Mouse (Mus musculus): Measurements from ENCODE around the gene Pfkm. TPM values are rescaled to one million over a fixed set of nuclear protein-coding genes. Genes with fewer than 3 reads are reported as not detected.

The Pfkm gene
- polyA plus RNA-seq, 1 experiment = 6.4 TPM

DNA sequence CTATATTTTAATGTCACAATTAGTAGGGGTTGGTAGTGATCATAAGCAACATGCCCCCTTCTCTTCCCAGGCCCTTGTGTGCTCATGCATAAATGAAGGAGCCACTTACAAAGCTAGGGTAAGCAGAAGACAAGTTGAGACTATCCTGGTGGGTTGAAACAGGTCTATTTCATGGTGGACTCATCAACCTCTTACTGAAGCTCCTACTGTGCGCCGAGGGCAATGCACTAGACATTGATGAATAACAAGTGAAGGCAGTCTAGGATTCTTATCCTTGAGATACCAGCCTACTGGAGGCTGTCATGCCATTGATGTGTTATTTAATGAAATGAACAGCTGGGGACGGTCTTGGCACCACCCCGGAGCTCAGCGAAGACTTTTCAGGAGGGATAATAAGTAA is 62.9 kb downstream of the Pfkm start:
- no peak overlapping the region for H3K27ac ChIP-seq (ENCODE audit: insufficient read depth, low read length)
- 91% methylated on average over 5 of the region's 5 CpGs for WGBS

DNA sequence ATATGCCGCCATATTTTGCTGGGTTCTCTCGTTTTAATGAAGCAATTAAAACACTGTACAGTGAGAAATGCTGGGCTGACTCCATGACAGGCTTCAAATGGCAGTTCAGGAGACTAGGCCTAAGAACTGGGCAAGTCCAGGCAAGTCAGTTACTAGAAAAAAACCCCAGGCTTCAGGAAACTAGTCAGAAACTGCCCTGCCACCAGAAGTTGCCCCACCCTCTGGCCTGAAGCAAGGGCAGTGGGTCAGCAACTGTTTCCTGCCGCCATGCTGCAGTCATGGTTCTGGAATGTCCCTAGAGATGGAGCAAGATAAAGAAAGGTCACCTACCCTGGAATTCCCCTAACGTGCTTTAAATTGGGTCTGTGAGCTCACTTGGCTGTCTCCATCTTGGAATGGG is 63.6 kb downstream of the Pfkm start:
- H3K27ac ChIP-seq (ENCODE audit: insufficient read depth, low read length) = no peak overlapping the region
- WGBS = 76% methylated on average over 4 of the region's 4 CpGs
- H3K4me3 ChIP-seq (ENCODE audit: extremely low read depth, insufficient read depth, insufficient read length) = no peak overlapping the region
- no peak for TF ChIP-seq CTCF (IDR thresholded peaks at IDR 0.05; ENCODE audit: extremely low read depth, insufficient read depth, insufficient read length, insufficient replicate concordance)
- TF ChIP-seq POLR2A (IDR thresholded peaks at IDR 0.05; ENCODE audit: low read depth, low read length) = no peak
- no peaks in the 10 kb centered on the region for H3K36me3 ChIP-seq (ENCODE audit: control insufficient read depth, insufficient read depth, low read length)
- H3K27me3 ChIP-seq (ENCODE audit: control insufficient read depth, insufficient read depth, low read length) = no peaks in the 10 kb centered on the region
- DNase-seq (ENCODE audit: low read depth in 1 of 2, low spot score in 2 of 2) = no peak
- H3K4me1 ChIP-seq (ENCODE audit: control insufficient read depth, insufficient read depth, insufficient read length) = no peaks in the 10 kb centered on the region

More for the DNA sequence above, 62.9 kb downstream of the Pfkm start:
- Histone ChIP-seq H3K27me3 (ENCODE audit: control insufficient read depth, insufficient read depth, low read length) (no peaks in the 10 kb centered on the region), H3K4me3 (ENCODE audit: extremely low read depth, insufficient read depth, insufficient read length) (no peak overlapping the region), H3K36me3 (ENCODE audit: control insufficient read depth, insufficient read depth, low read length) (no peaks in the 10 kb centered on the region), H3K4me1 (ENCODE audit: control insufficient read depth, insufficient read depth, insufficient read length) (no peaks in the 10 kb centered on the region)
- TF ChIP-seq CTCF (IDR thresholded peaks at IDR 0.05; ENCODE audit: extremely low read depth, insufficient read depth, insufficient read length, insufficient replicate concordance) = no peak
- TF ChIP-seq POLR2A (IDR thresholded peaks at IDR 0.05; ENCODE audit: low read depth, low read length) = no peak
- no peak for DNase-seq (ENCODE audit: low read depth in 1 of 2, low spot score in 2 of 2)

DNA sequence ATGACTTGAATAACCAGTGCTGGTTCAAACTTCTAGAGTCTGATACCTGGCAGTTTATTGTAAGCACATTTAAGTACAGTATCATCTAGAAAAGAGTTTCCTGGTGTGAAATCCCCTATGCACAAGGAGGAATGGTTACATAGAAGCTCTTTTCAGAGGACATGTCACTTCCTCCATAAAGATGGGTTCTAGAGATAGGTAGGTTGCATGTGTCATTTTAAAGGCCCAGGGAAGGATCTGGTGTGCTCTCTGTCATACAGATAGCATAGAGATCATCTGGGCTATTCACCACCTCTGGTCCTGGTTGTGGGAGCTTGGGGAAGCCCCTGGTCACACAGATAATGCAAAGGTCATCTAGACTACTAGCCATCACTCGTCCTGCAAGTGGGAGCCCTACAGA is 64.9 kb downstream of the Pfkm start:
- WGBS = 72% methylated on average over 1 of the region's 1 CpGs
- H3K4me1 ChIP-seq (ENCODE audit: control insufficient read depth, insufficient read depth, insufficient read length) = no peaks in the 10 kb centered on the region
- TF ChIP-seq POLR2A (IDR thresholded peaks at IDR 0.05; ENCODE audit: low read depth, low read length) (no peak), CTCF (IDR thresholded peaks at IDR 0.05; ENCODE audit: extremely low read depth, insufficient read depth, insufficient read length, insufficient replicate concordance) (no peak)

DNA sequence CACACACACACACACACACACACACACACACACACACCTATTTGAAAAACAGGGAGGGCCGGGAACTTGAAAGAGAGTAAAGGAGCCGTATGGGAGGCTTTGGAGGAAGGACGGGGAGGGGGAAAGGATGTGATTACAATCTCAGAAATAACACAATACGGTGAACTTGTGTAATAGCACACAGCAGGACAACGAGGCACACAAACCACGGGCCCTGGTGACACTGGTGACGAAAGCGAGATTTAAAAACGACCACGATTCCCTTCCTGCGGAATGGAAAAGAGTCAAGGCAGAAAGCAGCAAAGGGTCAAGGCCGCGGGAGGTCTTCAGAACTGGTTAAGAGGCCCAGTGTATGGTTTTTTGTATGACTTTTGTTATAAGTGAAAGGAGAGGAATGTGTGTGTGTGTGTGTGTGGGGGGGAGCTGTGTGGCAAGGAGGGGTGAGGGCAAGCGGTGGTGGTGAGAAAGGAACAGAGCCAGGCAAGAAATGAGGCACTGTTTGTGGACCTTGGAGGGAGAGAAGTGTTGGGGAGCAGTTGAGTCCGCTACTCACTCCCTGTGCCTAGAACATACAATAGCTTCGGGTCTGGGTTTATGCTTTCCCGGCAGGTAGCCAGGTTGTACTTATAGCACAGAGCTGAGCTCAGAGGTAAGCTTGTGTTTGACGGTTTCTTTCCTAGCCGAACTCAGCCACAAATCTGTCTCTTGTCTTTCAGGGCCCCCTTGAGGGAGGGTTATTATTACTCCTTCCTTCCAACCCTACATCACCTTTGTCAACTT is 68.8 kb downstream of the Pfkm start:
- Histone ChIP-seq H3K36me3 (ENCODE audit: control insufficient read depth, insufficient read depth, low read length) (no peaks in the 10 kb centered on the region), H3K27ac (ENCODE audit: insufficient read depth, low read length) (no peak overlapping the region), H3K4me1 (ENCODE audit: control insufficient read depth, insufficient read depth, insufficient read length) (no peaks in the 10 kb centered on the region), H3K4me3 (ENCODE audit: extremely low read depth, insufficient read depth, insufficient read length) (no peak overlapping the region), H3K27me3 (ENCODE audit: control insufficient read depth, insufficient read depth, low read length) (no peaks in the 10 kb centered on the region)
- no peak for DNase-seq (ENCODE audit: low read depth in 1 of 2, low spot score in 2 of 2)
- TF ChIP-seq POLR2A (IDR thresholded peaks at IDR 0.05; ENCODE audit: low read depth, low read length) (no peak), CTCF (IDR thresholded peaks at IDR 0.05; ENCODE audit: extremely low read depth, insufficient read depth, insufficient read length, insufficient replicate concordance) (no peak)
- 67% methylated on average over 19 of the region's 19 CpGs for whole genome bisulfite sequencing

More for the DNA sequence above, 64.9 kb downstream of the Pfkm start:
- Histone ChIP-seq H3K36me3 (ENCODE audit: control insufficient read depth, insufficient read depth, low read length) (no peaks in the 10 kb centered on the region), H3K27me3 (ENCODE audit: control insufficient read depth, insufficient read depth, low read length) (no peaks in the 10 kb centered on the region), H3K27ac (ENCODE audit: insufficient read depth, low read length) (no peak overlapping the region), H3K4me3 (ENCODE audit: extremely low read depth, insufficient read depth, insufficient read length) (no peak overlapping the region)
- no peak for DNase-seq (ENCODE audit: low read depth in 1 of 2, low spot score in 2 of 2)

DNA sequence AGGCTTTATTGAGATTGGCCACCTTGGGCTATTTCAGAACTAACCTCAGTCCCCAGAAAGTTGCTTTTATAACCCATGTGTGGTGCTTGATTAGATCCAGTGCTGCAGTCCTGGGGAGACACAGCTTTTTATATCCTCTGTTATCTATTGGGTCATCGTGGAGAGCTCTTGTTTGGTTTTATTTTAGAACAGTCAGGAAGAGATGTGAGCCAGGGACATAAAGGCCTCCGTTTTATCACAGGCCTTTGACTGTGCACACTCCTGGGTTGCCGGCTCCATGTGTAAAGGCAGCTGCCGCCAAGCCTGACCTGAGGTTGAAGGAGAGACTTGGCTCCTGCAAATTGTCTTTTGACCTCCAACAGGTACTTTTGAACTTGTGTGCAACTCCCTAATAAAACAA is 70.2 kb downstream of the Pfkm start:
- H3K27me3 ChIP-seq (ENCODE audit: control insufficient read depth, insufficient read depth, low read length) = peaks cover 6% of the 10 kb centered on the region
- no peaks in the 10 kb centered on the region for H3K36me3 ChIP-seq (ENCODE audit: control insufficient read depth, insufficient read depth, low read length)
- no peak overlapping the region for H3K27ac ChIP-seq (ENCODE audit: insufficient read depth, low read length)
- 75% methylated on average over 4 of the region's 4 CpGs for WGBS
- no peak for DNase-seq (ENCODE audit: low read depth in 1 of 2, low spot score in 2 of 2)
- TF ChIP-seq POLR2A (IDR thresholded peaks at IDR 0.05; ENCODE audit: low read depth, low read length) (no peak), CTCF (IDR thresholded peaks at IDR 0.05; ENCODE audit: extremely low read depth, insufficient read depth, insufficient read length, insufficient replicate concordance) (no peak)
- H3K4me3 ChIP-seq (ENCODE audit: extremely low read depth, insufficient read depth, insufficient read length) = no peak overlapping the region
- peaks cover 4% of the 10 kb centered on the region for H3K4me1 ChIP-seq (ENCODE audit: control insufficient read depth, insufficient read depth, insufficient read length)

DNA sequence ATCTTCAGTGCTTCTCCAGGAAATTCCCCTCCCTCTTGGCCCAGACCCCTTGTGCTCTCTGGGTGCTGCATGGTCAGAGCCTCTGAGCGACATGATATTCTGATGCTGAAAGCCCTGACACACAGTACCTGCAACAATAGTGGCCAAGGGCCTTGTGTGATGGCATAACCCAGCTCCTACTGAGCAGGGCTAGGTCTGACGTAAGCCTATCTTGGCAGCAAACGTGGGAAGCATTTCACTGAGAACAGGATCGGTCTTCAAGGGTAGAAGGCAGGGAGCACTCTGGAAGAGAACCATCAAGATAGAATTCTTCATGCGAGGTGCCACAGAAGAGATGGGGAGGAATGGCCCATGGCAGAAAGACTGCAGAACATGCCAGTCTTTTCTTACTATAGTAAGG is 73.1 kb downstream of the Pfkm start, which contains the start of gene Asb8:
Asb8 (minus strand) TSS at position 101 of the 400 bp plus-strand sequence.
- H3K4me1 ChIP-seq (ENCODE audit: control insufficient read depth, insufficient read depth, insufficient read length) = peaks cover 7% of the 10 kb centered on the region
- peaks cover 19% of the 10 kb centered on the region for H3K27me3 ChIP-seq (ENCODE audit: control insufficient read depth, insufficient read depth, low read length)
- H3K4me3 ChIP-seq (ENCODE audit: extremely low read depth, insufficient read depth, insufficient read length) = no peak within 1 kb of the TSS
- no peaks in the 10 kb centered on the region for H3K36me3 ChIP-seq (ENCODE audit: control insufficient read depth, insufficient read depth, low read length)
- TF ChIP-seq POLR2A (IDR thresholded peaks at IDR 0.05; ENCODE audit: low read depth, low read length) (no peak), CTCF (IDR thresholded peaks at IDR 0.05; ENCODE audit: extremely low read depth, insufficient read depth, insufficient read length, insufficient replicate concordance) (no peak)
- DNase-seq (ENCODE audit: low read depth in 1 of 2, low spot score in 2 of 2) = no peak
- no peak within 1 kb of the TSS for H3K27ac ChIP-seq (ENCODE audit: insufficient read depth, low read length)
- 85% methylated on average over 5 of the region's 5 CpGs for WGBS
